Mouse (Mus musculus) heart, postnatal 0 days (tissue): ENCODE data around the gene Zfp319.

Experiments used
- CTCF ChIP-seq: IDR thresholded peaks from 2 replicates; pipeline ENCODE4 v1.5.1; 2016; ENCODE audit warnings: antibody characterized with exemption, control low read depth, low read depth
- EP300 ChIP-seq: IDR thresholded peaks from 2 replicates; pipeline ENCODE4 v1.6.1; 2016; ENCODE audit warnings: antibody characterized with exemption, low read depth

DNA sequence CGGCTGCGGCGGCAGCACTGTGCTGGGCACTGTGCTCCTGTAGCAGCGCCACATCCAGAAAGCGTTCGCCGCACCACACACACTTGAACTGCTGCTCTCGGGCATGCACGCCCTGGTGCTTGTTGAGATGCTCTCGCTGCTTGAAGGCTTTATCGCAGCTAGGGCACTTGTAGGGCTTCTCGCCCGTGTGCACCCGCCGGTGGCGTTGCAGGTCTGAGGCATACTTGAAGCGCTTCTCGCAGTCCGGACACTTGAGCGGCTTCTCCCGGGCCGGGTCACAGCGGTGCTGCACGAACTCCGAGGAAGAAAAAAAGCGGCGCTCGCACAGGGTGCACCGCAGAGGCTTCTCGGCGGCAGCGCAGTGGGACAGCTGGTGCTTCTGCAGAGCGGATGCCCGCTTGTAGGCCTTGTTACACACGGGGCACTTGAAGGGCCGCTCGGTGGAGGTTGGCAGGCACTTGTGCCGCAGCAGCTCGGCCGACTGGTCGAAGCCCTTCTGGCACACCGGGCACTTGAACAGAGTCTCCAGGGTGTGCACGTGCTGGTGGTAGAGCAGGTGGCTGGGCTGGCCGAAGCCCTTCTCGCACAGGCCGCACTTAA, 3.8 kb downstream of the Zfp319 start:
- TF ChIP-seq CTCF: no peak
- TF ChIP-seq EP300: no peak
